Mouse (Mus musculus): ENCODE measurements around the gene Bicra. TPM values are rescaled to one million over a fixed set of nuclear protein-coding genes. Genes with fewer than 3 reads are reported as not detected.

Bicra gene
- polyA plus RNA-seq, 1 experiment, result 6.6 TPM

DNA sequence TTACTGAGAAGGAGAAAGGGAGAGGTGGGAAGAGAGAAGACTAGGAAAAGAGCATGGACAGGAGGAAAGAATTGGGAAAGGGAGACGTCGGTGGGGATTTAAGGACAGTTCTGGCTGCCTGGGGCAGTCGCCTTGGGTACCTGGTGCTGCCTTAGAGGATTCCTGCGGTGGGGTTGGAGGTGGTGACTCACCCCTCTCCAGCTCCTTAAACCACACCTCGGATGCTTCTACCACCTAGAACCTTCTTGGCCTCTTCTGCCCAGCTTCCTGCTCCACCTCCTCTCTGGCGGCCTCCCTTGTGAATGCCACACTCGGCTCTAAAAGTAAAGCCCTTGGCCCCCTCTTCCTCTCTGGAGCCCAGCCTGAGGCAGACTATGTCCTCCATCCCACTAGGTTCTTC, 92.2 kb downstream of the Bicra start:
- Histone ChIP-seq H3K36me3 (ENCODE audit: control insufficient read depth, insufficient read depth) (peaks cover 51% of the 10 kb centered on the region), H3K4me2 (ENCODE audit: low read depth) (no peak overlapping the region), H3K79me2 (ENCODE audit: control insufficient read depth, insufficient read depth) (peaks cover 7% of the 10 kb centered on the region), H3K4me3 (no peak overlapping the region), H3K27me3 (ENCODE audit: control insufficient read depth, insufficient read depth, insufficient read length) (no peaks in the 10 kb centered on the region), H3ac (ENCODE audit: control insufficient read depth, insufficient read length) (no peak overlapping the region)
- TF ChIP-seq MAX (IDR thresholded peaks at IDR 0.05; ENCODE audit: low read depth) (no peak), REST (IDR thresholded peaks at IDR 0.05; ENCODE audit: insufficient read depth, insufficient read length) (no peak), TCF3 (IDR thresholded peaks at IDR 0.05; ENCODE audit: insufficient read length, low read depth) (no peak), TCF12 (IDR thresholded peaks at IDR 0.05; ENCODE audit: insufficient read depth, poor library complexity, severe bottlenecking) (no peak), POLR2AphosphoS2 (IDR thresholded peaks at IDR 0.05; ENCODE audit: insufficient read length, low read depth) (no peak), E2F4 (IDR thresholded peaks at IDR 0.05; ENCODE audit: insufficient read depth) (no peak), USF1 (IDR thresholded peaks at IDR 0.05; ENCODE audit: low read depth) (no peak), CEBPB (IDR thresholded peaks at IDR 0.05; ENCODE audit: insufficient read depth, poor library complexity, severe bottlenecking) (no peak), POLR2A (IDR thresholded peaks at IDR 0.05; ENCODE audit: insufficient read length, low read depth) (no peak)

DNA sequence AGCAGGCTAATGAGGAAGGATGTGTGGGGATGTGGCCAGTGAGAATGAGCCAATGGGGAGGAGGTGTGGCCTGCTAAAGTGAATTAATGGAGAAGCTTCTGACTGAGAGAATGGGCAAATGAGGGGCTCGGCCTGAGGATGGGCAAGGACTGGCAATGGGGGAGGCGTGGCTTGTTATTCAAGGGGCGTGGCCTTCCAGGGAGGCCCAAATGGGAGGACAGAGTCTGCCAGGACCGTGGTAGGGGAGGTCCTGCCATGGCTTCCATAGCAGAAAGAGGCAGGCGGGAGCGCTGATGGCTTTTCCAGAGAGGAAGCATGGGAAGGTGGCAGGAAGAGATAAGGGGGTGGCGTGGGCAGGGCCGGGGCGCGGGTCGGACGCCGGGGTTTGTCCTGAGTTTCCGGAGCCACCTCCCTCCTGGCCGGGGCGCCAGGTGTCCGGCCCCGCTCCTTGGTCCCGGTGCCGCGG, 92.7 kb downstream of the Bicra start:
- no peak for TF ChIP-seq POLR2A (IDR thresholded peaks at IDR 0.05; ENCODE audit: insufficient read length, low read depth)
- no peak for TF ChIP-seq USF1 (IDR thresholded peaks at IDR 0.05; ENCODE audit: low read depth)
- TF ChIP-seq MAX (IDR thresholded peaks at IDR 0.05; ENCODE audit: low read depth), result no peak
- TF ChIP-seq SRF (IDR thresholded peaks at IDR 0.05; ENCODE audit: control insufficient read depth, insufficient read length, low read depth), result no peak
- TF ChIP-seq REST (IDR thresholded peaks at IDR 0.05; ENCODE audit: insufficient read depth, insufficient read length), result no peak
- no peak for TF ChIP-seq E2F4 (IDR thresholded peaks at IDR 0.05; ENCODE audit: insufficient read depth)
- no peak for TF ChIP-seq MYOG (IDR thresholded peaks at IDR 0.05; ENCODE audit: control insufficient read depth in 1 of 3, insufficient read depth in 1 of 3, insufficient read length in 2 of 3, low read depth in 2 of 3)
- TF ChIP-seq TCF12 (IDR thresholded peaks at IDR 0.05; ENCODE audit: insufficient read depth, poor library complexity, severe bottlenecking), result no peak
- no peak for TF ChIP-seq MYOD1 (IDR thresholded peaks at IDR 0.05; ENCODE audit: control insufficient read depth in 1 of 3, insufficient read length in 2 of 3, low read depth in 2 of 3)
- no peak for TF ChIP-seq CEBPB (IDR thresholded peaks at IDR 0.05; ENCODE audit: insufficient read depth, poor library complexity, severe bottlenecking)
- no peak for TF ChIP-seq TCF3 (IDR thresholded peaks at IDR 0.05; ENCODE audit: insufficient read length, low read depth)
- TF ChIP-seq POLR2AphosphoS2 (IDR thresholded peaks at IDR 0.05; ENCODE audit: insufficient read length, low read depth), result no peak
- peaks cover 56% of the 10 kb centered on the region for H3K36me3 ChIP-seq (ENCODE audit: control insufficient read depth, insufficient read depth)
- H3K4me3 ChIP-seq, result no peak overlapping the region

DNA sequence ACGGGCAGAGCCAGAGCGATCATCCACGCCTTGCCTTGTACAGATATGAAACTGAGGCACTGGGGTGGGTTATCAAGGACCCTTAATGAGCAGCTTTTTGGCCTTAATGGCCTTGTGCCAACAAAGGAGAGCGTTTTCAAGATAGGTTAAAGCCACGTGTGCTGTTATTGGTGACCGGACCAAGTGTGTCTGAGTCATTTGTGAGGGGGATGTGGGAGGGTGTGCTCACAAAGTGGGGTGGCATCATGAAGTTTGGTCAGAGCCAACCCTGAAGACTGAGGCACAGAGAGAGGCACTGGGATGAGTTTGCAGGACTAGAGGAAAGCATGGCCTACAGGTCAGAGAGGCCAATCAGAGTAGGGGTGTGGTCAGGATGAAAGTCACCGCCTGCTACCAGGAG, 93.3 kb downstream of the Bicra start:
- TF ChIP-seq CEBPB (IDR thresholded peaks at IDR 0.05; ENCODE audit: insufficient read depth, poor library complexity, severe bottlenecking), result no peak
- no peak for TF ChIP-seq USF1 (IDR thresholded peaks at IDR 0.05; ENCODE audit: low read depth)
- TF ChIP-seq POLR2A (IDR thresholded peaks at IDR 0.05; ENCODE audit: insufficient read length, low read depth), result no peak
- TF ChIP-seq POLR2AphosphoS2 (IDR thresholded peaks at IDR 0.05; ENCODE audit: insufficient read length, low read depth), result no peak
- no peak for TF ChIP-seq TCF3 (IDR thresholded peaks at IDR 0.05; ENCODE audit: insufficient read length, low read depth)
- TF ChIP-seq MYOD1 (IDR thresholded peaks at IDR 0.05; ENCODE audit: control insufficient read depth in 1 of 3, insufficient read length in 2 of 3, low read depth in 2 of 3), result no peak
- no peak for TF ChIP-seq MYOG (IDR thresholded peaks at IDR 0.05; ENCODE audit: control insufficient read depth in 1 of 3, insufficient read depth in 1 of 3, insufficient read length in 2 of 3, low read depth in 2 of 3)
- no peak for TF ChIP-seq MAX (IDR thresholded peaks at IDR 0.05; ENCODE audit: low read depth)

More for the DNA sequence above, 92.7 kb downstream of the Bicra start:
- Histone ChIP-seq H3ac (ENCODE audit: control insufficient read depth, insufficient read length) (no peak overlapping the region), H3K79me2 (ENCODE audit: control insufficient read depth, insufficient read depth) (peaks cover 7% of the 10 kb centered on the region), H3K27me3 (ENCODE audit: control insufficient read depth, insufficient read depth, insufficient read length) (no peaks in the 10 kb centered on the region), H3K4me2 (ENCODE audit: low read depth) (no peak overlapping the region)

DNA sequence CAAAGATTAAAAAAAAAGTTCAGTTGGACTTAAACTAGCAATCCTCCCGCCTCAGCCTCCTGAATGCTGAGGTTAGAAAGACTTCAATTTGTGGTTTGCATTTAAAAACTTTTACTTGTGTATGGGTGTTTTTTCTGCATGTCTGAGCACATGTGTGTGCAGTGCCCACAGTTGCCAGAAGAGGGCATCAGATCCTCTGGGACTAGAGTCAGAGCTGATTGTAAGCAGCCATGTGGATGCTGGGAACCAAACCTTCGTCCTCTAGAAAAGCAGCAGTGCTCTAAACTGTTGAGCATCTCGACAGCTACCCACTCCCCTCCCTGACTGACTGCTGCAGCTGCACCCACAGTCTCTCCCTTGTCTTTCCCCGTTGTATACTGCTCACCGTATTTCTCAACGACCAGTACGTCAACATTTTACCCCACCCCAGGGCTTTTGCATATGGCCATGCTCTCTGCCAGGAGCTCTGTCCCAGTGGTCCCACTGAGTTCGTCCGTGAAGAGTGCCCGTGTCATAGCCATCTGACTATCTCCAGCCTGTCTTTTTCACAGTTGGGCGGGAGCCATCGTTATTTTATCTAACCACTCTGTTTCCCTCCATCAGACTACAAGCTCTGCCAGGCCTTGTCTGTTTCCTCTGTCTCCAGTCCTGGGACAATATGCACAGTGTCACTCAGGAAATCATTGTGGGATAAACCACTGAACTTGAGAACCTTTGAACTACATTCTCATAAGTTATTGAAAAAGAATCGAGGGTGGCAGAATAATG, 94.2 kb downstream of the Bicra start:
- no peak overlapping the region for H3ac ChIP-seq (ENCODE audit: control insufficient read depth, insufficient read length)
- H3K4me3 ChIP-seq, result no peak overlapping the region
- H3K4me2 ChIP-seq (ENCODE audit: low read depth), result no peak overlapping the region
- TF ChIP-seq SRF (IDR thresholded peaks at IDR 0.05; ENCODE audit: control insufficient read depth, insufficient read length, low read depth) (no peak), POLR2AphosphoS2 (IDR thresholded peaks at IDR 0.05; ENCODE audit: insufficient read length, low read depth) (peak; percentile 24), USF1 (IDR thresholded peaks at IDR 0.05; ENCODE audit: low read depth) (no peak), MYOG (IDR thresholded peaks at IDR 0.05; ENCODE audit: control insufficient read depth in 1 of 3, insufficient read depth in 1 of 3, insufficient read length in 2 of 3, low read depth in 2 of 3) (no peak)
- H3K79me2 ChIP-seq (ENCODE audit: control insufficient read depth, insufficient read depth), result no peaks in the 10 kb centered on the region
- H3K27me3 ChIP-seq (ENCODE audit: control insufficient read depth, insufficient read depth, insufficient read length), result no peaks in the 10 kb centered on the region
- H3K36me3 ChIP-seq (ENCODE audit: control insufficient read depth, insufficient read depth), result peaks cover 51% of the 10 kb centered on the region

More for the DNA sequence above, 93.3 kb downstream of the Bicra start:
- Histone ChIP-seq H3K4me2 (ENCODE audit: low read depth) (no peak overlapping the region), H3K27me3 (ENCODE audit: control insufficient read depth, insufficient read depth, insufficient read length) (no peaks in the 10 kb centered on the region), H3K79me2 (ENCODE audit: control insufficient read depth, insufficient read depth) (peaks cover under 1% of the 10 kb centered on the region), H3K4me3 (no peak overlapping the region), H3ac (ENCODE audit: control insufficient read depth, insufficient read length) (no peak overlapping the region), H3K36me3 (ENCODE audit: control insufficient read depth, insufficient read depth) (peaks cover 55% of the 10 kb centered on the region)

DNA sequence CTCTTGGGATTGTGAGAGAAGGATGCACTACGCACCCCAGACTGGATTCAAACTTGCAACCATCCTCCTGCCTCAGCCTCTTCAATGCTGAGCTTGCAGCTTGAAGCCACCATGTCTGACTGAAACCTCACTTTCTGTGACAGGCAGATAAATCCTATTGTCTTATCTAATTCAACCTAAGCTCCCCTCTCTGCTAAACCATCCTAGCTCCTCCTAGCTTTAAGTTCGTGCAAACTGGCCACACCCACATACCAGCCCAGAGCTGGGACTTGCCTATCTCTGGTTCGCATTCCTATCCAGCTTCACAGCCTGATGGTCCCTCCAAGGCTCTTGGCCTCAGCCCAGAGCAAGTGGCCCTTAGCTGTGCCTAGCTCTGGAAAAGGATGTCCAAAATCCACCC, 95.3 kb downstream of the Bicra start:
- Histone ChIP-seq H3K36me3 (ENCODE audit: control insufficient read depth, insufficient read depth) (peaks cover 51% of the 10 kb centered on the region), H3K79me2 (ENCODE audit: control insufficient read depth, insufficient read depth) (no peaks in the 10 kb centered on the region), H3K27me3 (ENCODE audit: control insufficient read depth, insufficient read depth, insufficient read length) (no peaks in the 10 kb centered on the region), H3K4me2 (ENCODE audit: low read depth) (no peak overlapping the region), H3ac (ENCODE audit: control insufficient read depth, insufficient read length) (no peak overlapping the region), H3K4me3 (no peak overlapping the region)
- TF ChIP-seq POLR2AphosphoS2 (IDR thresholded peaks at IDR 0.05; ENCODE audit: insufficient read length, low read depth), result no peak
- no peak for TF ChIP-seq MYOD1 (IDR thresholded peaks at IDR 0.05; ENCODE audit: control insufficient read depth in 1 of 3, insufficient read length in 2 of 3, low read depth in 2 of 3)
- TF ChIP-seq REST (IDR thresholded peaks at IDR 0.05; ENCODE audit: insufficient read depth, insufficient read length), result no peak
- no peak for TF ChIP-seq TCF3 (IDR thresholded peaks at IDR 0.05; ENCODE audit: insufficient read length, low read depth)
- no peak for TF ChIP-seq E2F4 (IDR thresholded peaks at IDR 0.05; ENCODE audit: insufficient read depth)
- TF ChIP-seq POLR2A (IDR thresholded peaks at IDR 0.05; ENCODE audit: insufficient read length, low read depth), result no peak
- TF ChIP-seq USF1 (IDR thresholded peaks at IDR 0.05; ENCODE audit: low read depth), result no peak
- TF ChIP-seq TCF12 (IDR thresholded peaks at IDR 0.05; ENCODE audit: insufficient read depth, poor library complexity, severe bottlenecking), result no peak
- no peak for TF ChIP-seq SRF (IDR thresholded peaks at IDR 0.05; ENCODE audit: control insufficient read depth, insufficient read length, low read depth)
- TF ChIP-seq MYOG (IDR thresholded peaks at IDR 0.05; ENCODE audit: control insufficient read depth in 1 of 3, insufficient read depth in 1 of 3, insufficient read length in 2 of 3, low read depth in 2 of 3), result no peak
- no peak for TF ChIP-seq MAX (IDR thresholded peaks at IDR 0.05; ENCODE audit: low read depth)
- TF ChIP-seq CEBPB (IDR thresholded peaks at IDR 0.05; ENCODE audit: insufficient read depth, poor library complexity, severe bottlenecking), result no peak

Measured in myocyte (in vitro differentiated cells).